Mouse (Mus musculus) olfactory bulb, adult 2 months (tissue): ENCODE measurements around the gene Cdc25b. TPM values are rescaled to one million over a fixed set of nuclear protein-coding genes. Genes with fewer than 3 reads are reported as not detected.
"Not testable (repeated sequence)": the region's sequence is repeated elsewhere in the genome, so short reads cannot be mapped to it uniquely, and the experiment has no call there.

Experiments used
- H3K27ac ChIP-seq: fragments of 200-500 bp; 2 replicates; pipeline ENCODE4 v1.5.1; 2012; ENCODE audit warnings: low read depth, low read length; ENCODE audit not compliant: insufficient read depth
- H3K4me1 ChIP-seq: fragments of 200-500 bp; 2 replicates; pipeline ENCODE4 v1.6.1; 2012; ENCODE audit warnings: low read length; ENCODE audit not compliant: control insufficient read depth, insufficient read depth
- H3K4me3 ChIP-seq: fragments of 200-500 bp; 2 replicates; pipeline ENCODE4 v1.5.1; 2012; ENCODE audit warnings: mild to moderate bottlenecking, low read depth, low read length, moderate library complexity; ENCODE audit not compliant: insufficient read depth
- CTCF ChIP-seq: fragments of 200-500 bp; IDR thresholded peaks from 2 replicates; pipeline ENCODE4 v1.5.1; 2012; ENCODE audit warnings: low read depth, mild to moderate bottlenecking, low read length, moderate library complexity; ENCODE audit not compliant: insufficient read depth
- POLR2A ChIP-seq: fragments of 200-500 bp; IDR thresholded peaks from 2 replicates; pipeline ENCODE4 v1.6.1; 2012; ENCODE audit warnings: mild to moderate bottlenecking, low read depth, low read length, moderate library complexity; ENCODE audit not compliant: insufficient read depth
- WGBS: fragments of 180-500 bp; shearing (Covaris S2); methylation state at CpG from one replicate; pipeline ENCODE4 v1.1.7; 2018; 5-methylcytosine and 5-hydroxymethylcytosine counted together
- polyA plus RNA-seq: library from polyadenylated mRNA; stranded (reverse); fragments of >200 nt; gene quantifications from 2 replicates; pipeline ENCODE4 v1.2.4, GENCODE M21; 2012; ENCODE audit warnings: low replicate concordance; ENCODE audit not compliant: missing spikeins, insufficient read depth, insufficient read length

The Cdc25b gene
- polyA plus RNA-seq, 1 experiment, result not detected

DNA sequence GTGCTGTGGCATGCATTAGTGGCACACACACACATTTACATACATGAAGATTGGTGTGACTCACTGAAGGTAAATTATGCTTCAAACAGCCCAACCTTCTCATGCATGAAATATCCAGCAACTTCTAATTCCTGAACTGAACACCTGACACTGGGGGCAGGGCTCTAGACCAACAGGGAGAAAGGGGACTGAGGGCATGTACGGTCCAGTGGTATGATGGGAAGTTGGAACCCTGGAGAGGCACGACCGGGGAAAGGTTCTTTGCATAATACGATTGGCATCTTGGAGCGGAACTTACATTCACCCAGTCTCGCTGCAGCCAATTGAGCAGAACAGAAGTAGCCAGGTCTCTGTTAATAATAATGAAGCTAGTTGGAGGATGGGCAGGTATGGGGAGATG is 38.4 kb downstream of the Cdc25b start:
- WGBS, result 63% methylated on average over 6 of the region's 6 CpGs
- H3K27ac ChIP-seq, result no peak overlapping the region
- no peaks in the 10 kb centered on the region for H3K4me1 ChIP-seq
- no peak overlapping the region for H3K4me3 ChIP-seq
- no peak for TF ChIP-seq POLR2A

DNA sequence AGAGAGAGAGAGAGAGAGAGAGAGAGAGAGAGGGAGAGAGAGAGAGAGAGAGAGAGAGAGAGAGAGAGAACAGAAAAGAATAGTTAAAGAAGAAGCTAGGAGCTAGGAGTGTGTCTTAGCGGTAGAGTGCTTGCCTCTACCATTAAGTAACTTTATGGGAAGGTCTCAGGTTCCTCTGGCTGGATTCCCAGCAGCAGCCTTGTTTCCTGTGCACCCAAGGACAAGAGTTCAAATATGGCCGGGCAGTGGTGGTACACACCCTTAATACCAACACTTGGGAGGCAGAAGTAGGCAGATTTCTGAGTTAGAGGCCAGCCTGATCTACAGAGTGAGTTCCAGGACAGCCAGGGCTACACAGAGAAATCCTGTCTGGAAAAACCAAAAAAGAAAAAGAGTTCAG is 39.9 kb downstream of the Cdc25b start:
- not testable (repeated sequence) for H3K4me3 ChIP-seq, H3K4me1 ChIP-seq
- 85% methylated on average over 2 of the region's 2 CpGs for whole genome bisulfite sequencing

DNA sequence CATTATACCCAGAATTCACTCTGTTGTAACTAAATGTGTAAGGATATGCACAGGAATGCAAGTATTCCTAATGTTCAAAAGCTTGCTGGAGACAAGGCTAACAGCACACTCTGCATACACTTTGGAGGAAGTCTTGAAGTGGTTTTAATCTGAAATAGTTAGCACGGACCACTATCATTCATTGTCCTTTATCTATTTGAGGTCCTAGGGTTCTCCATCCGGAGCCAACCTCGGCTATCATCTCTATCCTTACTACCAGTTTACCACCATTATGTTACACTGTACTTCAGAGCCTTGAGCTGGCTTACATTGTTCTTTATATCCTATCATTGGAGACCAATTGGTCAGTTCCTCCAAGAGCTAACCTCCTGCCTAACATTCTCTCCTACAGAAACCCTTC is 40.5 kb downstream of the Cdc25b start:
- no peak overlapping the region for H3K4me3 ChIP-seq
- WGBS, result 92% methylated on average over 3 of the region's 3 CpGs
- no peak overlapping the region for H3K27ac ChIP-seq
- TF ChIP-seq POLR2A (no peak), CTCF (no peak)
- no peaks in the 10 kb centered on the region for H3K4me1 ChIP-seq

More for the DNA sequence above, 39.9 kb downstream of the Cdc25b start:
- H3K27ac ChIP-seq, result not testable (repeated sequence)

- WGBS, result 96% methylated on average over 2 of the region's 2 CpGs
- no peak overlapping the region for H3K4me3 ChIP-seq
Observed at GRCm38 (mm10) chr2:131232558-131232957, 45.8 kb downstream of the Cdc25b start.

GRCm38 (mm10) chr2:131233307-131234126 is 46.8 kb downstream of the Cdc25b start, which contains the start of gene Mavs:
Mavs (plus strand) TSS chr2:131234063.
- TF ChIP-seq POLR2A, result no peak; the same call in 1 of the 2 replicates
- TF ChIP-seq CTCF, result no peak
- WGBS, result 12% methylated on average over 29 of the region's 29 CpGs

More at GRCm38 (mm10) chr2:131232558-131232957, 45.8 kb downstream of the Cdc25b start:
- H3K4me1 ChIP-seq, result peaks cover 8% of the 10 kb centered on the region
- no peak overlapping the region for H3K27ac ChIP-seq
- no peak for TF ChIP-seq CTCF

GRCm38 (mm10) chr2:131234127-131234650 is 47.4 kb downstream of the Cdc25b start:
- 12% methylated on average over 28 of the region's 28 CpGs for WGBS
- Histone ChIP-seq H3K27ac (no peak overlapping the region), H3K4me3 (peak overlapping the region; percentile 50), H3K4me1 (peaks cover 8% of the 10 kb centered on the region)
- TF ChIP-seq POLR2A (no peak), CTCF (no peak)

More at GRCm38 (mm10) chr2:131233307-131234126, 46.8 kb downstream of the Cdc25b start, which contains the start of gene Mavs:
- Histone ChIP-seq H3K4me3 (peak within 1 kb of the TSS; percentile 50), H3K27ac (no peak within 1 kb of the TSS), H3K4me1 (peaks cover 8% of the 10 kb centered on the region)

DNA sequence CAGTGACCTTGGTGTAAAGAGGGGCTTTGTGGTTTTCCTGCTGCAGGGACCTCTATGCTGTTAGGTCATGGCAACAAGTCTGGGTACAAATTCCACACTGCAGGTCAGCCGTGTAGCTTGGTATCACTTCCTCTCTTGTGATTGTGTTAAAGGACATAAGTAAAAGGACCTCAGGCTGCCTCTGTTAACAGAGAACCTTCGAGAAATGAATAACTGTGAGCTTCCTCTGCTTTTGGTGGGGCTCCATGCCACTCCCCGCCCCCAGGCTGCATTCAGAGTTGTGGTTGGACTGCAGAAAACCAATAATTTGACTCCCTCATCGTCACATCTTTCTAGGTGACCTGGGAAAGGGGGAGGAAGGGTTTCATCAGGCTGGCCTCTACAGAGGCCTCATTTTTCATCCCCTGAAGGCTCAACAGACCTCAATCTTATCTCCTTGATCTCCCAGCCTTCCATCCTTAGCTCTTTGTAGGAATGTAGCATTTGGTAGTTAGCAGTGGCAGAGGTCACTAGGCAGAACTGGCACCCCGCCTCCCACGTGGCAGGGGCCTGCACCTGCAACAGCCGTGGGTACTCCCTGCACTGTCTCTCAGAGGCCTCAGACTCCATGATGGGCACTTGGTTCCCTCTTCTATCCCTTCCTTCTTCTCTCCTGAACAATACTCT is 48.4 kb downstream of the Cdc25b start:
- H3K4me3 ChIP-seq, result no peak overlapping the region
- peaks cover 8% of the 10 kb centered on the region for H3K4me1 ChIP-seq
- TF ChIP-seq CTCF (no peak), POLR2A (no peak)
- 80% methylated on average over 7 of the region's 7 CpGs for WGBS
- no peak overlapping the region for H3K27ac ChIP-seq

DNA sequence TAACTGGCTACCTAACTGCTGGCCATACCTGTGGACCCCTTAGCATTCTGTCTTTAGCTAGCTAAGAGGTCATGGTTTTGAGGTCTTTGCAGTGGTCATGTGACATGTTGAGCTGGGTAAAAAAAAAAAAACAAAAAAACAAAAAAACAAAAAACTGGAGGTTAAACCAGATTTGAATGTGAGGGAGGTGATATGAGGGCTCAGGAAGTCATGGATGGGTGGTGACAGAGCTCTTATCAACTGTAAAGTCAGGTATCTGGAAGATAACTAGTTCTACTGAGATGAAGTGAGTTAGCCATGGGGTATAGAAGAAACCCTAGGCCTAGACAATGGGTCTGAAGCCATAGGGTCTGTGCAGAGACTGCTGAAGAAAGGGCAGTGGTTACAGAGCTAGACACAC is 55.4 kb downstream of the Cdc25b start:
- no peaks in the 10 kb centered on the region for H3K4me1 ChIP-seq
- TF ChIP-seq POLR2A (no peak), CTCF (no peak)
- H3K27ac ChIP-seq, result no peak overlapping the region
- H3K4me3 ChIP-seq, result no peak overlapping the region

- no peaks in the 10 kb centered on the region for H3K4me1 ChIP-seq
- WGBS, result 83% methylated on average over 7 of the region's 7 CpGs
- TF ChIP-seq POLR2A (no peak), CTCF (no peak)
- H3K27ac ChIP-seq, result no peak overlapping the region
- no peak overlapping the region for H3K4me3 ChIP-seq
Observed at GRCm38 (mm10) chr2:131242929-131243328, 56.2 kb downstream of the Cdc25b start.

Other genes with a start within 250 kb of the Cdc25b start
- not detected in 2 replicates for gene Gfra4, start 143.9 kb upstream of the Cdc25b start, polyA plus RNA-seq
- gene Adam33, start 123.1 kb upstream of the Cdc25b start, polyA plus RNA-seq, result not detected in 2 replicates
- gene Siglec1, start 100.2 kb upstream of the Cdc25b start, polyA plus RNA-seq, result not detected in 2 replicates
- not detected in 2 replicates for gene Hspa12b, start 59.7 kb upstream of the Cdc25b start, polyA plus RNA-seq
- gene Gm11037, start 53.5 kb upstream of the Cdc25b start, polyA plus RNA-seq, result not detected in 2 replicates
- not detected in 2 replicates for gene 1700037H04Rik, start 26.9 kb upstream of the Cdc25b start, polyA plus RNA-seq
- not detected in 2 replicates for gene Cenpb, start 6.9 kb upstream of the Cdc25b start, polyA plus RNA-seq
- not detected in 2 replicates for gene Spef1, start 333 bp downstream of the Cdc25b start, polyA plus RNA-seq
- gene Ap5s1, start 20.1 kb downstream of the Cdc25b start, polyA plus RNA-seq, result not detected in 2 replicates
- not detected in 2 replicates for gene Mavs, start 47.1 kb downstream of the Cdc25b start, polyA plus RNA-seq
- gene Pank2, start 75.5 kb downstream of the Cdc25b start, polyA plus RNA-seq, result not detected in 2 replicates
- gene Rnf24, start 165.9 kb downstream of the Cdc25b start, polyA plus RNA-seq, result not detected in 2 replicates